Mouse (Mus musculus) midbrain, embryonic 11.5 days (tissue): ENCODE measurements around the gene Olfr1079. TPM values are rescaled to one million over a fixed set of nuclear protein-coding genes. Genes with fewer than 3 reads are reported as not detected.
"Not testable (repeated sequence)": the region's sequence is repeated elsewhere in the genome, so short reads cannot be mapped to it uniquely, and the experiment has no call there.

ENCODE experiments used
- ATAC-seq: fragments of 200-750 bp; cut with Nextera tagmentation; 2 replicates; pipeline ENCODE4 v1.8.0; 2017; ENCODE audit warnings: moderate TSS enrichment, moderate library complexity; ENCODE audit not compliant: low FRiP score
- DNase-seq: peaks from one replicate; pipeline ENCODE4 v3.0.0; 2015; ENCODE audit warnings: low spot score; ENCODE audit errors: missing footprints
- H3K27ac ChIP-seq: fragments of 300-500 bp; sonication (generic); 2 replicates; pipeline ENCODE4 v1.5.1; 2014; ENCODE audit warnings: low read depth, low read length
- H3K27me3 ChIP-seq: fragments of 300-500 bp; sonication (generic); 2 replicates; pipeline ENCODE4 v1.6.1; 2014; ENCODE audit warnings: mild to moderate bottlenecking, low read length, moderate library complexity, mixed read lengths; ENCODE audit not compliant: control insufficient read depth, insufficient read depth
- H3K36me3 ChIP-seq: fragments of 300-500 bp; sonication (generic); 2 replicates; pipeline ENCODE4 v1.6.1; 2014; ENCODE audit warnings: mild to moderate bottlenecking, low read length, moderate library complexity, mixed read lengths; ENCODE audit not compliant: control insufficient read depth, insufficient read depth
- H3K4me1 ChIP-seq: fragments of 300-500 bp; sonication (generic); 2 replicates; pipeline ENCODE4 v1.6.1; 2014; ENCODE audit warnings: low read length; ENCODE audit not compliant: control insufficient read depth, insufficient read depth
- H3K4me2 ChIP-seq: fragments of 300-500 bp; sonication (generic); 2 replicates; pipeline ENCODE4 v1.6.1; 2014; ENCODE audit warnings: mild to moderate bottlenecking, moderate library complexity
- H3K4me3 ChIP-seq: fragments of 300-500 bp; sonication (generic); 2 replicates; pipeline ENCODE4 v1.5.1; 2014; ENCODE audit warnings: low read depth, low read length
- H3K9ac ChIP-seq: fragments of 300-500 bp; sonication (generic); 2 replicates; pipeline ENCODE4 v1.6.1; 2014; ENCODE audit warnings: low read length
- H3K9me3 ChIP-seq: fragments of 300-500 bp; sonication (generic); 2 replicates; pipeline ENCODE4 v1.6.1; 2016; ENCODE audit warnings: low read length; ENCODE audit not compliant: control insufficient read depth
- WGBS: fragments of 180-500 bp; shearing (Covaris S2); extraction: QIAGEN DNeasy Blood & Tissue Kit; methylation state at CpG from one replicate; pipeline ENCODE4 v1.1.7; 2014; 5-methylcytosine and 5-hydroxymethylcytosine counted together
- polyA plus RNA-seq: library from polyadenylated mRNA; unstranded; fragments of >200 nt; fragmentation: Nextera tagmentation; extraction: Ambion mirVana; gene quantifications from 2 replicates; pipeline ENCODE4 v1.2.1, GENCODE M21; 2014

Olfr1079 gene
- polyA plus RNA-seq, result not detected in 2 replicates

GRCm38 (mm10) chr2:86542380-86542779 lies at the start of gene Olfr1079:
Gene Olfr1079 (minus strand): TSS chr2:86542480.
- no peak for ATAC-seq
- Histone ChIP-seq H3K9ac (no peak within 1 kb of the TSS), H3K27ac (no peak within 1 kb of the TSS), H3K4me3 (no peak within 1 kb of the TSS), H3K4me1 (no peaks in the 10 kb centered on the region), H3K27me3 (no peaks in the 10 kb centered on the region), H3K36me3 (no peaks in the 10 kb centered on the region), H3K4me2 (no peak within 1 kb of the TSS), H3K9me3 (no peaks in the 10 kb centered on the region)
- WGBS, result 67% methylated on average over 1 of the region's 1 CpGs
- DNase-seq, result no peak

- not testable (repeated sequence) for ATAC-seq, H3K4me1 ChIP-seq
These were observed 15.9 kb upstream of the Olfr1079 start, which contains the start of gene Olfr1080 for GRCm38 (mm10) chr2:86558135-86558534. Gene Olfr1080 (minus strand): TSS chr2:86558235.

DNA sequence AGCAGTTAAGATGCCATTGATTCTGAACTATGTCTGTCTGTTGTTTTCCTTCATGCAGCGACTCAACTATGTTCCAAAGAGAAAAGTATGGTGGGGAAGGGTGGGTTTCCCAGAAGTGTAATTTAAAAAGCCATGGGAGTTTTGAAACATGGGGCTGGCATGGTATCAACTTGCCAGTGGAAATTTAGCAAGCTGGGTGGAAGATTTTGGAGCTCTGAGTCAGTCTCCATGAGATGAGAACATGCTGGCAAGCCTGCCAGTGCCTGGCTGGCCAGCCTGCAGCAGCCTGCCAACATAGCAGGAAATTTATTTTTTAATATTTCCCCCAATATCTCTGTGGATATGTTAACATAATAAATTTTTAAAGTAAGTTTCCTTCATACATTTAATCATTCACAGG lies 11.3 kb downstream of the Olfr1079 start:
- Histone ChIP-seq H3K4me2 (no peak overlapping the region), H3K9me3 (no peaks in the 10 kb centered on the region), H3K4me1 (no peaks in the 10 kb centered on the region), H3K4me3 (no peak overlapping the region), H3K36me3 (no peaks in the 10 kb centered on the region), H3K9ac (no peak overlapping the region), H3K27ac (no peak overlapping the region), H3K27me3 (no peaks in the 10 kb centered on the region)
- DNase-seq, result no peak
- no peak for ATAC-seq
- 78% methylated on average over 1 of the region's 1 CpGs for WGBS

More at GRCm38 (mm10) chr2:86558135-86558534, 15.9 kb upstream of the Olfr1079 start, which contains the start of gene Olfr1080:
- not testable (repeated sequence) for DNase-seq, H3K27me3 ChIP-seq, H3K4me3 ChIP-seq, H3K4me2 ChIP-seq, H3K9ac ChIP-seq, H3K27ac ChIP-seq, H3K9me3 ChIP-seq, H3K36me3 ChIP-seq

DNA sequence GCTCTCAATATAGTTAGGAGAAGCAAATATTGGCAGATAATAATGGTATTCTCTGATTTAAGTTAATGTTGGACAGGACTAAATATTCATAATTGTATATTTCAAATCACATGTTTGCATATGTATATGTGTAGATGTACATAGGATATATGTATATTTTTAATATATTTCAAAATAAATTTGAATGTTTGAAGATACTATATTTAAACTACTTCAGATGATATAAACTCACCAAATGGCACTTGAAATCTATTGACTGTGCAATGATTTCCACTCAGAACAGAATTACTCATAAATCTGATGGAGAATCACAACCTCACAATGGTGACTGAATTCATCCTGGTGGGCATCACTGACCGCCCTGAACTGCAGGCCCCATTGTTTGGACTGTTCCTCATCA lies 34.1 kb downstream of the Olfr1079 start, which contains the start of gene Olfr1076:
Olfr1076 (plus strand) TSS at position 301 of the 400 bp plus-strand sequence.
- Histone ChIP-seq H3K9me3 (no peaks in the 10 kb centered on the region), H3K4me2 (no peak within 1 kb of the TSS), H3K27me3 (no peaks in the 10 kb centered on the region), H3K4me1 (no peaks in the 10 kb centered on the region), H3K27ac (no peak within 1 kb of the TSS), H3K9ac (no peak within 1 kb of the TSS), H3K36me3 (no peaks in the 10 kb centered on the region), H3K4me3 (no peak within 1 kb of the TSS)
- DNase-seq, result no peak
- ATAC-seq, result no peak
- WGBS, result 86% methylated on average over 1 of the region's 1 CpGs

DNA sequence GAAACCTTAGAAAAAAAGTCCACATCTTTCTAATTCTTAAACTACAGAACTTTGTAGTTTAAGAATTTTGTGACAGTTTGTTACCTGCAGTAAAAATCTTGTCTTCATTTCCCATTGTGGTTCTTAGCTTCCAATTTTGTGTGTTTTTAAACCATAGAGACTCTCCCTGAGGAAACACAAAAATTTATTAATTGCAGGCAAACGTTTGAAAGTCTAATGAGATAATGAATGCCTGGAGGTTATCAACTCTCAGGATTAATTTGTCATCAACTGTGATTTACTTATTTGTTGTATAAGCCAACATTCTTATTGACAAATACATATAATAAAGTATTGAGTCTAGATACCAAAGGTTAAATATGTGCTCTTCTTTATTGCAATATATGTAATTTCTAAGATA lies 55.0 kb downstream of the Olfr1079 start, which contains the start of gene Olfr228:
Olfr228 (minus strand) TSS at position 101 of the 400 bp plus-strand sequence.
- no peak for DNase-seq
- Histone ChIP-seq H3K27ac (no peak within 1 kb of the TSS), H3K4me2 (no peak within 1 kb of the TSS), H3K27me3 (no peaks in the 10 kb centered on the region), H3K36me3 (no peaks in the 10 kb centered on the region), H3K9me3 (no peaks in the 10 kb centered on the region), H3K9ac (no peak within 1 kb of the TSS), H3K4me1 (no peaks in the 10 kb centered on the region), H3K4me3 (no peak within 1 kb of the TSS)
- no peak for ATAC-seq
- 66% methylated on average over 1 of the region's 1 CpGs for WGBS

Other genes with a start within 250 kb of the Olfr1079 start
- gene Olfr1053, start 227.2 kb downstream of the Olfr1079 start, polyA plus RNA-seq, result not detected in 2 replicates
- not detected in 2 replicates for gene Olfr1054, start 207.0 kb downstream of the Olfr1079 start, polyA plus RNA-seq
- gene Olfr1055, start 192.2 kb downstream of the Olfr1079 start, polyA plus RNA-seq, result not detected in 2 replicates
- not detected in 2 replicates for gene Olfr1056, start 180.0 kb downstream of the Olfr1079 start, polyA plus RNA-seq
- gene Olfr1057, start 164.1 kb downstream of the Olfr1079 start, polyA plus RNA-seq, result not detected in 2 replicates
- gene Olfr1058, start 153.9 kb downstream of the Olfr1079 start, polyA plus RNA-seq, result not detected in 2 replicates
- gene Olfr1061, start 128.4 kb downstream of the Olfr1079 start, polyA plus RNA-seq, result not detected in 2 replicates
- gene Olfr1062, start 115.7 kb downstream of the Olfr1079 start, polyA plus RNA-seq, result not detected in 2 replicates
- gene Olfr1065, start 91.9 kb downstream of the Olfr1079 start, polyA plus RNA-seq, result not detected in 2 replicates
- not detected in 2 replicates for gene Olfr1066, start 86.2 kb downstream of the Olfr1079 start, polyA plus RNA-seq
- not detected in 2 replicates for gene Olfr228, start 55.1 kb downstream of the Olfr1079 start, polyA plus RNA-seq
- gene Olfr1076, start 34.0 kb downstream of the Olfr1079 start, polyA plus RNA-seq, result not detected in 2 replicates
- gene Olfr1080, start 15.8 kb upstream of the Olfr1079 start, polyA plus RNA-seq, result not detected in 2 replicates
- not detected in 2 replicates for gene Olfr1082, start 56.5 kb upstream of the Olfr1079 start, polyA plus RNA-seq
- not detected in 2 replicates for gene Olfr1084, start 97.2 kb upstream of the Olfr1079 start, polyA plus RNA-seq
- not detected in 2 replicates for gene Olfr1085, start 119.5 kb upstream of the Olfr1079 start, polyA plus RNA-seq
- not detected in 2 replicates for gene Olfr1086, start 137.6 kb upstream of the Olfr1079 start, polyA plus RNA-seq
- gene Olfr1087, start 155.9 kb upstream of the Olfr1079 start, polyA plus RNA-seq, result not detected in 2 replicates
- gene Olfr1089, start 191.2 kb upstream of the Olfr1079 start, polyA plus RNA-seq, result not detected in 2 replicates
- gene Olfr1090, start 216.5 kb upstream of the Olfr1079 start, polyA plus RNA-seq, result not detected in 2 replicates
- not detected in 2 replicates for gene Olfr1093, start 240.0 kb upstream of the Olfr1079 start, polyA plus RNA-seq